Mouse (Mus musculus) stomach, embryonic 16.5 days (tissue): Measurements from ENCODE around the gene Magi1. TPM values are rescaled to one million over a fixed set of nuclear protein-coding genes. Genes with fewer than 3 reads are reported as not detected.
A peak's percentile ranks its signal among the peaks of the same experiment; 100 is the strongest.

Source experiments
- ATAC-seq: fragments of 200-750 bp; cut with Nextera tagmentation; 2 replicates; pipeline ENCODE4 v1.8.0; 2017; ENCODE audit warnings: moderate number of reproducible peaks, moderate TSS enrichment; ENCODE audit not compliant: insufficient read depth, low FRiP score
- H3K27ac ChIP-seq: fragments of 300-500 bp; sonication (generic); 2 replicates; pipeline ENCODE4 v1.5.1; 2014; ENCODE audit warnings: low read length
- H3K27me3 ChIP-seq: fragments of 300-500 bp; sonication (generic); 2 replicates; pipeline ENCODE4 v1.6.1; 2014; ENCODE audit warnings: low read length, control low read depth, mixed read lengths; ENCODE audit not compliant: control insufficient read depth, insufficient read depth
- H3K36me3 ChIP-seq: fragments of 300-500 bp; sonication (generic); 2 replicates; pipeline ENCODE4 v1.6.1; 2014; ENCODE audit warnings: low read length; ENCODE audit not compliant: control insufficient read depth, insufficient read depth
- H3K4me1 ChIP-seq: fragments of 300-500 bp; sonication (generic); 2 replicates; pipeline ENCODE4 v1.6.1; 2014; ENCODE audit warnings: low read length, control low read depth, mixed read lengths; ENCODE audit not compliant: control insufficient read depth, insufficient read depth
- H3K4me2 ChIP-seq: fragments of 300-500 bp; sonication (generic); 2 replicates; pipeline ENCODE4 v1.6.1; 2014; ENCODE audit warnings: low read depth, low read length, mixed read lengths
- H3K4me3 ChIP-seq: fragments of 300-500 bp; sonication (generic); replicated peaks from 2 replicates; pipeline ENCODE4 v1.5.1; 2014; ENCODE audit warnings: mild to moderate bottlenecking, low read length
- H3K9ac ChIP-seq: fragments of 300-500 bp; sonication (generic); 2 replicates; pipeline ENCODE4 v1.6.1; 2014; ENCODE audit warnings: low read length
- H3K9me3 ChIP-seq: fragments of 300-500 bp; sonication (generic); replicated peaks from 2 replicates; pipeline ENCODE4 v1.6.1; 2016; ENCODE audit warnings: low read length, control low read depth; ENCODE audit not compliant: control insufficient read depth
- WGBS: fragments of 180-500 bp; shearing (Covaris S2); extraction: QIAGEN DNeasy Blood & Tissue Kit; methylation state at CpG from one replicate; pipeline ENCODE4 v1.1.7; 2014; 5-methylcytosine and 5-hydroxymethylcytosine counted together
- polyA plus RNA-seq: library from polyadenylated mRNA; unstranded; fragments of >200 nt; fragmentation: Nextera tagmentation; extraction: Ambion mirVana; gene quantifications from 2 replicates; pipeline ENCODE4 v1.2.1, GENCODE M21; 2015

The Magi1 gene
- polyA plus RNA-seq, 1 experiment from 2014 or later, result 8.7 TPM

GRCm38 (mm10) chr6:94286555-94286954 is 2.8 kb upstream of the Magi1 start:
- no peak overlapping the region for H3K4me3 ChIP-seq
- no peak for ATAC-seq
- H3K9me3 ChIP-seq, result peaks cover 11% of the 10 kb centered on the region; the same call in 1 of the 2 replicates
- H3K27ac ChIP-seq, result no peak overlapping the region
- peaks cover 8% of the 10 kb centered on the region; the same call in 1 of the 2 replicates for H3K4me1 ChIP-seq
- no peak overlapping the region for H3K4me2 ChIP-seq
- H3K27me3 ChIP-seq, result no peaks in the 10 kb centered on the region
- no peak overlapping the region for H3K9ac ChIP-seq
- 73% methylated on average over 2 of the region's 2 CpGs for WGBS
- H3K36me3 ChIP-seq, result no peaks in the 10 kb centered on the region

DNA sequence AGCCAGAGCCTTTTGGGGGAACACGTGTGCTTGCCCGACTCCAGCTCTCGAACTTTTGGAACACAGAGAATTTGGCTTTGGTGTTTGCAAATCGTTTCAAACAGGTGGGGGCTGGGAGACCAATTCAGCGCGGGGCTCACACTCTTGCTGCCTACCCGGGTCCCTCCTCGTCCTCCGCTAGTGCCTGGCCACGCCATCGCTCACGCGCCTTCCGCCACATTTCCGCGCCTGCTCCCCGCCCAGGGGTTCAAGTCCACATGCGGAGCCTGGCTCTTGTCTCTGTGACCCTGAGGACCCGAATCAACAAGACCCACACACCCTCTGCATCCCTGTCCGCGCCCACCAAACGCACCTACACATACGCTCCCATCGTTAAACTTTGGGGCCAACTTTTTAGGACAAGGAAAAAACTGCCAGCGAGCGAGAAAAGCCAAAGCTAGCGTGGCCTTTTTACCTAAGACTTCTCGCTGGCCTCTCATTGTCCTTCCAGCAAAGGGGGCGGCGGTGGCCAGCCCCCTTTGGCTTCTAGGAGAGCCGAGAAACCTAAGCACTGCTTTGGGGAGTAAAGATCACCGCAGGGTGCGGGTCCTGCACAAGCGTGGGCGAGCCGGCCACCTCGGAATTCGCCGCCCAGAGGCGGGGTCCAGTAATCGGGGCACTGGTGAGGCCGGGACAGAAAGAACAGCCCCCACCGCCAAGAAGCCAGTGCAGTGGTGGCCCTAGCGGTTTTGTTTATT is 540 bp upstream of the Magi1 start:
- Histone ChIP-seq H3K9ac (peak overlapping the region; percentile 81), H3K9me3 (peaks cover 11% of the 10 kb centered on the region; the same call in 1 of the 2 replicates), H3K4me1 (peaks cover 16% of the 10 kb centered on the region; the same call in 1 of the 2 replicates), H3K27me3 (no peaks in the 10 kb centered on the region), H3K4me2 (peak overlapping the region; percentile 77), H3K36me3 (no peaks in the 10 kb centered on the region), H3K27ac (peak overlapping the region; percentile 98), H3K4me3 (peak overlapping the region; percentile 70)
- under 1% methylated on average over 44 of the region's 44 CpGs for WGBS
- ATAC-seq, result peak; percentile 56

DNA sequence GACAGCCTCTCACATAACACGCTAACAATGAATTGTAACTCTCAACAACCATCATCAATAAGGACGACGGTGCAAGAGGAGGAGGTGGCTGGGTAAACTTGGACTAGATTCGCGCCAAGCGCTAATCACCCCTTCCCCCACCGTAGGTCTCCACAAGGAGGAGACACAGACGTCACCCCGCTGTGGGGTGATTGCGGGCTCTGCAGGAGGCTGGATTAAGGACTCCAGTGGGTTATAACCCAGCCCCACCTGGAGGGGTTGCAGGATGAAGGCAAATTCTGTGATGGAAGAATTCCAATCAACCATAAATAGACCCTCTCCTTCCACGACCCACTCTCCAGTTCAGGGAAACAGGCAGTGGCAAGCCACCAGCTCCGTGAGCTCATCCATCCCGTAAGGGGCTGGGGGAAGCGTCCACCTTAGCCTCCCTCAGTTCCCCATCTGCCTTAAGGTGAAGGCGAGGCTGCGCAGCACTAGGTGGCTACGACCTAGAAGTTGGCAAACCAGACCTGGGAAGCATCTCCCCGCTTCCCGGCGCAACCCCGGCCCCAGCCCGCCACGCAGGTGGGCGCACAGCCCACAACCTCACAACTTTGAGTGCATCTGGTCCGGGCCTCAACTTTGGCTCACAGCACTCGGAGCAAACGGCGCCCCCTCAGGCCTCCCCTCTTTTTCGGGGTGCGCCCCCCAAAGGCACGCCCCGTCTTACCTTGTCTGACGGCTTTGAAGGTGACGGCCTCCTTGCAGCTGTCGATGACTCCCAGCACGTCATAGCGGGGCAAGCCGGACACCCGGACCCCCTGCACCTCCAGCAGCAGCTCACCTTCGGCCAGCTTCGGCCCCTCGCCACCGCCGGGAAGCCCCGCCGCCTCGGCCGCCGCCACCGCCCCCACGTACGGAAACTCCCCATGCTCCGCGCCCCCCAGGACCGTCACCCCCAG is 1.1 kb downstream of the Magi1 start:
- Histone ChIP-seq H3K4me2 (peak overlapping the region; percentile 77), H3K4me3 (peak overlapping the region; percentile 70), H3K9ac (peak overlapping the region; percentile 92), H3K9me3 (no peaks in the 10 kb centered on the region), H3K27ac (peak overlapping the region; percentile 98), H3K36me3 (no peaks in the 10 kb centered on the region), H3K4me1 (peaks cover 16% of the 10 kb centered on the region; the same call in 1 of the 2 replicates), H3K27me3 (no peaks in the 10 kb centered on the region)
- no peak for ATAC-seq
- WGBS, result under 1% methylated on average over 50 of the region's 55 CpGs

GRCm38 (mm10) chr6:94281606-94282280 is 2.0 kb downstream of the Magi1 start:
- H3K4me3 ChIP-seq, result peak overlapping the region; percentile 70
- no peaks in the 10 kb centered on the region for H3K27me3 ChIP-seq
- H3K36me3 ChIP-seq, result no peaks in the 10 kb centered on the region
- peak overlapping the region; percentile 92 for H3K9ac ChIP-seq
- H3K4me1 ChIP-seq, result peaks cover 16% of the 10 kb centered on the region; the same call in 1 of the 2 replicates
- H3K4me2 ChIP-seq, result peak overlapping the region; percentile 77
- 16% methylated on average over 17 of the region's 17 CpGs for WGBS
- no peaks in the 10 kb centered on the region for H3K9me3 ChIP-seq
- H3K27ac ChIP-seq, result peak overlapping the region; percentile 98; the same call in 1 of the 2 replicates
- ATAC-seq, result no peak

GRCm38 (mm10) chr6:94273941-94274340 is 9.8 kb downstream of the Magi1 start:
- Histone ChIP-seq H3K4me3 (no peak overlapping the region), H3K9ac (no peak overlapping the region), H3K9me3 (no peaks in the 10 kb centered on the region), H3K27ac (no peak overlapping the region), H3K36me3 (no peaks in the 10 kb centered on the region), H3K4me1 (peaks cover 9% of the 10 kb centered on the region), H3K4me2 (no peak overlapping the region), H3K27me3 (no peaks in the 10 kb centered on the region)
- ATAC-seq, result no peak
- WGBS, result 86% methylated on average over 3 of the region's 3 CpGs

- H3K9ac ChIP-seq, result no peak overlapping the region
- WGBS, result 76% methylated on average over 5 of the region's 5 CpGs
- H3K4me2 ChIP-seq, result no peak overlapping the region
- no peaks in the 10 kb centered on the region for H3K36me3 ChIP-seq
- H3K9me3 ChIP-seq, result no peaks in the 10 kb centered on the region
- H3K27me3 ChIP-seq, result no peaks in the 10 kb centered on the region
- ATAC-seq, result no peak
- no peak overlapping the region for H3K4me3 ChIP-seq
- H3K4me1 ChIP-seq, result peaks cover 12% of the 10 kb centered on the region
- no peak overlapping the region for H3K27ac ChIP-seq
Measured at GRCm38 (mm10) chr6:94270001-94270400, 13.7 kb downstream of the Magi1 start.

DNA sequence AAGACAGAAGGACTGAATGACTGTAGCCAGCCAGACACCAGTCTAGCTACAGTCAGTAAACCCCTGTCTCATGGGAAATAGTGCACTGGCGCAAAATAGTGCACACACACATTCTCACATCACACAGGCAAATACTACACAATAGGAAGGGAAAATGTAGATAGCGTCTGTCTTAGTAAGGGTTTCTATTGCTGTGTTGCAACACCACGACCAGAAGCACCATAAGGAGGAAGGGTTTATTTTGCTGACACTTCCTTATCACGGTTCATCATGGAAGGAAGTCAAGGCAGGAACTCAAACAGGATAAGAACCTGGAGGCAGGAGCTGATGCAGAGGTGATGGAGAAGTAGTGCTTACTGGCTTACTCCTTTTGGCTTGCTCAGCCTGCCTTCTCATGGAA is 14.5 kb downstream of the Magi1 start:
- no peak overlapping the region for H3K27ac ChIP-seq
- H3K27me3 ChIP-seq, result no peaks in the 10 kb centered on the region
- H3K4me2 ChIP-seq, result no peak overlapping the region
- H3K9ac ChIP-seq, result no peak overlapping the region
- no peaks in the 10 kb centered on the region for H3K36me3 ChIP-seq
- H3K4me3 ChIP-seq, result no peak overlapping the region
- H3K4me1 ChIP-seq, result peaks cover 16% of the 10 kb centered on the region
- no peak for ATAC-seq
- H3K9me3 ChIP-seq, result no peaks in the 10 kb centered on the region
- WGBS, result 72% methylated on average over 4 of the region's 4 CpGs

DNA sequence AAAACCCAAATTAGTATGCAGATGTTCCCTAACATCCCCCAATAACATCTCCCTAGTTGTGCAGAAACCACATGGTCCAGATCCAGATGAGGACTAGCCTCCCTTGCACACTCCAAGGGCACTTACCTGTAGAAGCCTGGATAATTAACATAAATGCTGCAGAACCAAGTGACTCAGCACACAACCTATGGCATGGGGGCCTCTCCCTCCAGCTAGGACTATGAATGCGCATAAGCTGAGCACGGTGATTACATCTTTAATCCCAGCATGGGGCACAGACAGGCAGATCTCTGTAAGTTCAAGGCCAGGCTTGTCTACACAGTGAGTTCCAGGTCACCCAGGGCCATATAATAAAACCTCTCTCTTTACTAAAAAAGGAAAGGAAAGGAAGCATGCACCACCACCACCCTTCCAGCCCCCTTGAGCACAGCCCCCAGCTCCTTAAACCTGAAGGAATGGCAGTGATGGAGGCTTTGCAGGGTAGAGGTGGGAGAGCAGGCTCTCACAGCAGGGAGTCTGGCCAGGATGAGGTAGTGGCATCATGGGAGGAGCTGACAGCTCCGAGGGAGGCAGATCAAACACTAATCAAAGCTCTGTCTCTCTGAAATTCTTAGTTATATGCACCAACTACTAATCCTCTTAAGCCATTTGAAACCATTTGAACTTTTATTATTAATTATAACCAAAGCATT is 18.3 kb downstream of the Magi1 start:
- no peak overlapping the region for H3K4me3 ChIP-seq
- ATAC-seq, result peak; percentile 62; the same call in 1 of the 2 replicates
- no peaks in the 10 kb centered on the region for H3K9me3 ChIP-seq
- 50% methylated on average over 3 of the region's 3 CpGs for WGBS
- H3K4me1 ChIP-seq, result peaks cover 17% of the 10 kb centered on the region
- H3K36me3 ChIP-seq, result no peaks in the 10 kb centered on the region
- H3K27me3 ChIP-seq, result no peaks in the 10 kb centered on the region
- no peak overlapping the region for H3K27ac ChIP-seq
- no peak overlapping the region for H3K4me2 ChIP-seq
- H3K9ac ChIP-seq, result no peak overlapping the region
